Mouse (Mus musculus) olfactory bulb, adult 2 months (tissue): Measurements from ENCODE around the gene Gfi1. TPM values are rescaled to one million over a fixed set of nuclear protein-coding genes. Genes with fewer than 3 reads are reported as not detected.

Source experiments
- H3K27ac ChIP-seq: fragments of 200-500 bp; 2 replicates; pipeline ENCODE4 v1.5.1; 2012; ENCODE audit warnings: low read depth, low read length; ENCODE audit not compliant: insufficient read depth
- H3K4me1 ChIP-seq: fragments of 200-500 bp; 2 replicates; pipeline ENCODE4 v1.6.1; 2012; ENCODE audit warnings: low read length; ENCODE audit not compliant: control insufficient read depth, insufficient read depth
- H3K4me3 ChIP-seq: fragments of 200-500 bp; 2 replicates; pipeline ENCODE4 v1.5.1; 2012; ENCODE audit warnings: mild to moderate bottlenecking, low read depth, low read length, moderate library complexity; ENCODE audit not compliant: insufficient read depth
- CTCF ChIP-seq: fragments of 200-500 bp; IDR thresholded peaks from 2 replicates; pipeline ENCODE4 v1.5.1; 2012; ENCODE audit warnings: low read depth, mild to moderate bottlenecking, low read length, moderate library complexity; ENCODE audit not compliant: insufficient read depth
- POLR2A ChIP-seq: fragments of 200-500 bp; IDR thresholded peaks from 2 replicates; pipeline ENCODE4 v1.6.1; 2012; ENCODE audit warnings: mild to moderate bottlenecking, low read depth, low read length, moderate library complexity; ENCODE audit not compliant: insufficient read depth
- WGBS: fragments of 180-500 bp; shearing (Covaris S2); methylation state at CpG from one replicate; pipeline ENCODE4 v1.1.7; 2018; 5-methylcytosine and 5-hydroxymethylcytosine counted together
- polyA plus RNA-seq: library from polyadenylated mRNA; stranded (reverse); fragments of >200 nt; gene quantifications from 2 replicates; pipeline ENCODE4 v1.2.4, GENCODE M21; 2012; ENCODE audit warnings: low replicate concordance; ENCODE audit not compliant: missing spikeins, insufficient read depth, insufficient read length

The Gfi1 gene
- polyA plus RNA-seq, 1 experiment = not detected

GRCm38 (mm10) chr5:107724661-107725434 is 988 bp downstream of the Gfi1 start:
- Histone ChIP-seq H3K4me3 (no peak overlapping the region; the same call in 1 of the 2 replicates), H3K4me1 (peaks cover 26% of the 10 kb centered on the region), H3K27ac (no peak overlapping the region)
- 2% methylated on average over 52 of the region's 52 CpGs for WGBS
- TF ChIP-seq CTCF (no peak), POLR2A (no peak)

DNA sequence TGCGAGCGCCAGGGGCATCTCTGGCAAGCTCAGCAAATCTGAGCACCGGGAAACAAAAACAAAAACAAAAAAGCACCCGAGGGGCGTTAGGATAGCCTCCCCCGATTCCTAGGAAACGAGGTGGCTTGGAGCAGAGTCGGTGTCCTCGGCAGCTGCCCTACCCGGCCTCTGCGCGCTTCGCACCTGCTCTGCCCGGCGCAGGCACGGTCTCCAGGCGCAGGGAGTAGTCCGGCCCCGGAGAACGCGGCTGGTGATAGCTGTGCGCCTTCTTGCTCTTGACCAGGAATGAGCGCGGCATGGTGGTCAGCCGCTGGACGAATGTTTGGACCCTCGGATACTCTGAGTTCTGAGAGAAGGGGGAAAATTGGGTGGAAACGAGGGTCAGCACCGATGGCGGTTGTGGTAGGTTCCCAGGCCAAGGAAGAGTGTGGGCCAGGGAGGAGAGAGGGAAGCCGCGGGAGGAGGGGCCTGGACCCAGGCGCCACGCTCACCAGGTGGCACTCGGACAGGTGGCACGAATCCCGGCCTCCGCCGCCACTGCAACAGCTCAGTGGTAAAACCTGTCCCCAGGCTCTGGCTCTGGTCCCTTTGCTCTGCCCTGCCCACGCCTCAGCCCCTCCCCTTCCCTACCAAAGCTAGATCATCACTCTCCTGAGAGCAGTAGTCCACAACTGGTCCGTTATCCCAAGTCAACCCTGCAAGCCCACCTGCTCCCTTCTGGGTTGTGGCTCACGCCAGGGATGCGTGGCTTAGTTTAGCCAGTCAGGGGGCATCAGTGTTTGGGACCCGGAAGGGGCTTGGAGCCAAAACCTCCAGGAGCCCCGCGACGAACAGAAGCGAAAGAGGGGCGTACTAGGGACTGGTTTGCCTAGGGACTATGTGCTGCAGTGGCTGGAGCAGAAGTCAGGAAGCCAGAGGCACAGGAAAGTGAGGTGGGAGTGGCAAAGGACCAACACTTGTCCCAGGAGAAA is 2.0 kb downstream of the Gfi1 start:
- TF ChIP-seq POLR2A = no peak
- TF ChIP-seq CTCF = no peak
- peaks cover 26% of the 10 kb centered on the region for H3K4me1 ChIP-seq

DNA sequence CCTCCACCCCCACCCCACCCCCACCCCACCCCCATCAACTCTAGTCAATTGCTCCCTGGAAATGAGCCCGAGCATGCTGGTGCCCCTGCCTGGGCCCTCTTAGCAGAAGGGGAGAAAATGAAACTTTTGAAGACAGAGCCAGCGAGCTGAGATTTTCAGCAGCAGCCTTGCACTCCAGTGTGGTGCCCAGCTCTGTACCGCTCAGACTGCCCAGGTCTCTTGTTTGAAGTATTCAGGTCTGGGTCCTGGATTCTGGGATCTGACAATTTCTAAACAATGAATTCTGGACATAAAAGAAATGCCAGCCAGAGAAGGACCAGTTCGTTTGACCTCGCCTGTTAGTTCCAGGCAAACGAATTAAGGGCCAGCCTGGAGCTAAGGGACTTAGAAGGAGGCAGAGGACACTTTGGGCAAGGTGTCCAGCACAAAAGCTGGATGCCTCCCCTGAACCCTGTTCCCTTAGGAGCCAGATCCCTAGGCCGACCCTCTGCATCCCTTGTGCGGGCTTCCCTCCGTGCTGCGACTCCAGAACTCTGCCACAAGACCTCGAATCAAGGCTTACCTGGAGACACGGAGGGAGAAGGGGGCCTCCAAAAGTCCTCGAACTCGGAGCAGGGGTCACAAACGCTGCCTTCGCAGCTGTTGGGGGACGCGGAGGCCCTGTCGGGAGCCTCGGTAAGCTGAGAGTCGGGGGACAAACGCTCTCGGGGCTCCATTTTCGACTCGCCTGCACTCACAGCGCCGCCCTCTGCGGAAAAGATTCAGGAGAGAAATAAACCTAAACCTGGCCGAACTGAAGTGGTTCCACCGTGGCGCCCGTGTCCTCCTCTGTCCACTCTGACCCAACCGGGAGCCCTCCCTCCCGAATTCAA is 2.9 kb downstream of the Gfi1 start:
- H3K4me1 ChIP-seq = peaks cover 26% of the 10 kb centered on the region
- no peak overlapping the region for H3K27ac ChIP-seq
- WGBS = 3% methylated on average over 34 of the region's 34 CpGs
- peak overlapping the region; percentile 6; the same call in 1 of the 2 replicates for H3K4me3 ChIP-seq
- no peak for TF ChIP-seq CTCF
- TF ChIP-seq POLR2A = no peak

More for the DNA sequence above, 2.0 kb downstream of the Gfi1 start:
- H3K27ac ChIP-seq = no peak overlapping the region
- H3K4me3 ChIP-seq = peak overlapping the region; percentile 6; the same call in 1 of the 2 replicates
- WGBS = 1% methylated on average over 49 of the region's 49 CpGs

DNA sequence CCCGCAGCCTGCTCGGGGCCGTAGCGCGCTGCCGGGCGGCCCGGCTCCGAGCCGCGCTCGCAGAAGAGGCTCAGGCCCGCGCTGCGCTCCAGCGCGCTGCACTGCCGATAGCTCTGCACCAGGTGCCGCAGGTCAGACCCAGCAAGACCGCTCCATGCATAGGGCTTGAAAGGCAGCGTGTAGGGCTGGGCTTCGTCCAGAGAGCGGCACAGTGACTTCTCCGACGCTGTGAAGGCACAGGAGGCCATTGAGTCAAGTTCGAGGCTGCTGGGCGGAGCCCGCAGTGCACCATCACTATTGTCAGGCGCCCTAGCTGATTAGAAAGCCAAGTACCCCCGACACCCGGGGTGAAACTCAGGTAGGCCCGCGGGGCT is 4.2 kb downstream of the Gfi1 start:
- 2% methylated on average over 33 of the region's 33 CpGs for WGBS
- Histone ChIP-seq H3K4me3 (no peak overlapping the region), H3K4me1 (peaks cover 25% of the 10 kb centered on the region), H3K27ac (no peak overlapping the region)
- TF ChIP-seq CTCF (no peak), POLR2A (no peak)

- peaks cover 20% of the 10 kb centered on the region for H3K4me1 ChIP-seq
- H3K4me3 ChIP-seq = no peak overlapping the region
- 2% methylated on average over 58 of the region's 58 CpGs for WGBS
- no peak for TF ChIP-seq POLR2A
- TF ChIP-seq CTCF = no peak
- H3K27ac ChIP-seq = no peak overlapping the region
These were observed 4.7 kb downstream of the Gfi1 start for GRCm38 (mm10) chr5:107720991-107721637.

GRCm38 (mm10) chr5:107720511-107720910 is 5.3 kb downstream of the Gfi1 start:
- Histone ChIP-seq H3K4me1 (peaks cover 20% of the 10 kb centered on the region), H3K4me3 (no peak overlapping the region), H3K27ac (no peak overlapping the region)
- WGBS = 6% methylated on average over 5 of the region's 5 CpGs
- TF ChIP-seq POLR2A = no peak
- TF ChIP-seq CTCF = no peak

DNA sequence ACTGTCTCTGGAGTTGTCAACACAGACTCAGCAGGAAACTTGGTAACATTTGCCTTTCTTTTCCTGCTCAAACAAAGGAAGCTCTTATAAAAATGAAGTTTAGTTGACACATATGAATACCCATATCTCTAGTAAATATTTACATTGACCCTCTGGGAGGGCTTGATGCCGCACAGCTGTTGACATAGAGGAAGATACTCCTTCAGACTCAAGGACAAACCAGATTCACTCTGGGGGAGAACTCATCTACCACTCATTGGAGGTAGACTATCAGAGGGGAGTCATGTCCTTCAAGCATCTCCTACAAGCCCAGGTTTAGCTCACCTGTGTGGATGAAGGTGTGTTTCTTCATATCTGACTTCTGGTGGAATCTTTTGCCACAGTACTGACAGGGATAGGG is 6.0 kb downstream of the Gfi1 start:
- WGBS = 28% methylated on average over 1 of the region's 1 CpGs
- H3K27ac ChIP-seq = no peak overlapping the region
- no peak overlapping the region for H3K4me3 ChIP-seq
- TF ChIP-seq POLR2A (no peak), CTCF (no peak)
- peaks cover 16% of the 10 kb centered on the region for H3K4me1 ChIP-seq

GRCm38 (mm10) chr5:107719209-107719608 is 6.6 kb downstream of the Gfi1 start:
- TF ChIP-seq POLR2A = no peak
- TF ChIP-seq CTCF = no peak
- Histone ChIP-seq H3K4me1 (peaks cover 13% of the 10 kb centered on the region), H3K4me3 (no peak overlapping the region), H3K27ac (no peak overlapping the region)
- 28% methylated on average over 3 of the region's 3 CpGs for WGBS
